Mouse (Mus musculus) urinary bladder, postnatal 14 days (tissue): ENCODE results near the gene Tmem30c.
"Not testable (repeated sequence)": the region's sequence is repeated elsewhere in the genome, so short reads cannot be mapped to it uniquely, and the experiment has no call there.

Experiments
- DNase-seq: peaks from one replicate; pipeline ENCODE4 v3.0.0; 2021; ENCODE audit warnings: low spot score

Gene Tmem30c

DNA sequence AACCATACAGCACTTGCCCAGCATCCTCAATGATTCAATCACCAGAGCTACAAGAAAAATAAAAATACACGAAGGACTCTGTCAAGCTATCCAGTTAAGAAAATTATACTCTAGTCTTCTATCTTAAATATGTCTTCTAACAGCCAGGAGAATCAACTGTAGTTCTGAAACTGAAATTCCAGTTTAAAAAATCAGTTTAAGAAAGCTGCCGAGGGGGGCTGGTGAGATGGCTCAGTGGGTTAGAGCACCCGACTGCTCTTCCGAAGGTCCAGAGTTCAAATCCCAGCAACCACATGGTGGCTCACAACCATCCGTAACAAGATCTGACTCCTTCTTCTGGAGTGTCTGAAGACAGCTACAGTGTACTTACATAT is 60.7 kb downstream of the Tmem30c start:
- DNase-seq: not testable (repeated sequence)

DNA sequence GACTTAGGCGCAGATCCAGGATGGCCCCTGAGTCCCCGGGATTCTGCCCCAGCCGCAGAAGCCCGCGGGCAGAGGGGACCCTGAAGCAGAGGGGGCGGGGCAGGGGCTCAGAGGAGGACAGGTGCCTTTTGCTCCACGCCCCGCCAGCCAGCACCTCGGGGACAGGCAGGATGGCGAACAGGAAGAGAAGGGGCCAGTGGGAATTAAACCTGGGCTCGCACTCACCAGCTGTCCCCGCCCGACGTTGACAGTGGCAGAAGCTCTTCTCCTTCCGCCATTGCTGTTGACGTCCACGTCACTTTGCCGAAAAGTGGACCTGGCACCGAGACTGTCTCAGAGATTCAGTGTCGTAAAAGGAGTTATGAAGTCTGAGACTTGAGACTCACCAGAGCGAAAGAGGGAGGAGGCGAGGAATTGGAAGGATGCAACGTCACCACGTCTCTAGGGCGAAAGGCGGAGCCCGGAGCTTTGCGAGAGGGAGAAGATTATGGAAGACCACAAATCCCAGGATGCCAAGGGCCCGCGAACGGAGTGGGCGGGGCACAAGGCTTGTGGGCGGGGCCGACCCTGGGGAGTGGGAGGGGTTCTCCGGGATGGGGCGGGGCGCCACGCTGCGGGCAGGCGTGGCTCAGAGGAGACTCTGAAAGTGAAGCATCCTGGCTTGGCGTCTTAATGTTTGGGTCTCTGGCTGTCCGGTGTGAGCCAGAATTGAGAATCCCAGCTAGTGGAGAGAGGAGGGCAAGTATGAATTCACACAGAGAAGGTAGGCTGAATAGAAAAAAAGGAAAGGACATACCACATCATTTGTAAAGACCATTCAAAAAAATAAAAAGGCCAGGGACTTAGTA is 61.4 kb downstream of the Tmem30c start, which contains the start of gene Tbc1d23:
Gene Tbc1d23, minus strand, starts transcription at position 416 of the 848 bp plus-strand sequence.
- peak; percentile 96 for DNase-seq

DNA sequence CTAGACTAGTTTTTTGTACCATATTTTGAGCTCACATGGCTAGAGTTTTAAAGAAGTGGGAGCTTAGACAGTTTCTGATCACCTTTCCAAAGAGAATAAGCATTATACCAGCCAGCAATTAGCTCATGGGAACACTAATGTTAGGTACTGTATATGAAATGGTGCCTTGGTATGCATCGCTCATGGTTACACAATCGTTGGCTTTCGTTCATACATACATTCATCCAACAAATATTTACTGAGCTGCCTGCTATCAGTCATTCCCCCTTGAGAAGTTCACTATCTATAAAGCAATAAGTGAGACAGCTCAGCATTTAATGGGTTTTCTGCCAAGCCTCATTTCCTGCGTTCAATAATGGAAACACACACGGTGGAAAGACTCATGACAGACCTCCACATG is 66.2 kb downstream of the Tmem30c start:
- DNase-seq: no peak

DNA sequence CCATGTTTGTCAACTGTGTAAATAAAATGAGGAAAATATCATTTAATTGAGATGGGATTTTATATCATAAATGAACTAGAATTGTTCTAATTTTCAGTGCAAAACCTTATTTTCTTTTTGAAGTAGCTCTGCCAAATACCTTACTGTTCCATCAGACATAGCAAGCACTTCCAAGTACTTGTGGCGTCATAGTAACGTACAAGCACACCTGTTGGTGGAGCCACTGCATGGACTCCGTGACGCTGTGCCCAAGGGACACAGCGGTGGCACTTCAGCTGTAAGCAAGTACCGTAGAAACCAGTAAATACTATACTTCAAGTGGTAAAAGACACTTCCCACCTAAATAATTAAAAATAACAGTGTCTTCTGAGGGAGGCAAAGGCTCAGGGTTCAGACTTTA is 72.3 kb downstream of the Tmem30c start:
- no peak for DNase-seq
